Mouse (Mus musculus) midbrain, embryonic 14.5 days (tissue): ENCODE results near the gene Skint3. TPM values are rescaled to one million over a fixed set of nuclear protein-coding genes. Genes with fewer than 3 reads are reported as not detected.

Experiments used
- polyA plus RNA-seq: library from polyadenylated mRNA; unstranded; fragments of >200 nt; fragmentation: Nextera tagmentation; extraction: Ambion mirVana; gene quantifications from 2 replicates; pipeline ENCODE4 v1.2.1, GENCODE M21; 2014

The Skint3 gene
- polyA plus RNA-seq, 1 experiment from 2014 or later: not detected

Other genes with a start within 250 kb of the Skint3 start
- not detected in 2 replicates for gene Skint1, start 226.0 kb upstream of the Skint3 start, polyA plus RNA-seq
- gene Skint4, start 160.2 kb upstream of the Skint3 start, polyA plus RNA-seq: not detected in 2 replicates
- not detected in 2 replicates for gene Skint9, start 201.7 kb downstream of the Skint3 start, polyA plus RNA-seq